Mouse (Mus musculus) bone marrow, adult 2 months (tissue): ENCODE data around the gene Kcnip3.

ENCODE experiments used
- CTCF ChIP-seq: fragments of 200-500 bp; IDR thresholded peaks from 2 replicates; pipeline ENCODE4 v1.5.1; 2011; ENCODE audit warnings: low read length, control low read depth; ENCODE audit not compliant: control insufficient read depth, insufficient read depth
- POLR2A ChIP-seq: fragments of 200-500 bp; IDR thresholded peaks from 2 replicates; pipeline ENCODE4 v1.6.1; 2011; ENCODE audit warnings: low read depth, mild to moderate bottlenecking, control low read depth, low read length, borderline replicate concordance; ENCODE audit not compliant: control insufficient read depth

DNA sequence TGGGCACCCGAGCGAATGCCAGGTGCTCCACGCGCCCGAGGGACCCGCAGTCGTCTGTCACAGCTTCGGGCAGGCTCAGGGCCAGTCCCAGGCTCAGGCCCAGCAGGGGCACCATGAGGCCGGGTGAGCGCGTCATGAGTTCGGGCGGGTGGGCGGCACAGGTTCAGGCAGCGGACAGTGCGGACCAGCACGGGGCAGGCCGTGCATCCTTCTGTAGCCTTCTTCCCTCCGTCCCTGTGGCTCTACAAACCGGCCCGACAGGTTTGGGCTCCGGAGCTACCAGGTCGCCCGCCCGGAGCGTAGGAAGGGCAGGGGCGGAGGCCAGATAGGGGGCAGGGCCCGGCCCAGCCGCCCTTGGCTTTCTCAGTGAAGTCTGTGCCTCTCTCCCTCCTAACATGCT, 19.3 kb upstream of the Kcnip3 start, which contains the start of gene Prom2:
- TF ChIP-seq CTCF (no peak), POLR2A (no peak)
